Mouse (Mus musculus): Measurements from ENCODE around the gene Acot8.

- TF ChIP-seq POLR2A (IDR thresholded peaks at IDR 0.05; ENCODE audit: borderline replicate concordance, control insufficient read depth, low read depth, low read length), result no peak
- TF ChIP-seq CTCF (IDR thresholded peaks at IDR 0.05; ENCODE audit: control insufficient read depth, insufficient read depth, low read length), result no peak
Measured at GRCm38 (mm10) chr2:164803201-164803920, 1.3 kb downstream of the Acot8 start.
